Mouse (Mus musculus) megakaryocyte-erythroid progenitor cell, adult 5-6 weeks (primary cell): ENCODE results near the gene Sema3g. TPM values are rescaled to one million over a fixed set of nuclear protein-coding genes. Genes with fewer than 3 reads are reported as not detected.

Source experiments
- ATAC-seq: replicated peaks from 2 replicates; pipeline ENCODE4 v1.8.0; 2016; ENCODE audit warnings: mild to moderate bottlenecking, inconsistent platforms; ENCODE audit not compliant: severe bottlenecking, poor library complexity, low FRiP score, low TSS enrichment
- total RNA-seq, 2 experiments: library from RNA; stranded (forward) in 1 of 2; stranded (reverse) in 1 of 2; fragments of 200-1000, 215-1000 nt in 1 of 2; fragments of >200 nt in 1 of 2; fragmentation: Nextera tagmentation in 1 of 2; gene quantifications; 2 replicates each; pipeline ENCODE4 v1.2.3; 2014 to 2017

Sema3g gene
- total RNA-seq, 2 experiments from 2014 or later = not detected

DNA sequence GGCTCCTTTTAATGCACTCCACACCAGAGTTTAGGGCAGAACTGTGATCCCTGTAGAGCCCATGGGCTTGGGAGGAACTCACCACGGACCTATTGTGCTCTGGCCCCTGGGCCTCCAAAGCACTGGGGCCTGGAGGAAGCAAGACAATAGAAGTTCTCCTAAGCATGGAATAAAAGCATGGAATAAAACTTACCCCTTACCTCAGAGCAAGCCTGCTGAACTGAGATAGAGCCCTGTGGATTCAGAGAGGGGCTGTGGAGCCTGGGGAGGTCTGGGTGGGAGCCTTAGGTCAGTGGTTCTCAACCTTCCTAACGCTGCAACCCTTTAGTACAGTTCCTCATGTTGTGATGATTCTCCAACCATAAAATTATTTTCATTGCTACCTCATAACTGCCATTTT lies 814 bp upstream of the Sema3g start, which contains the start of gene Nisch:
Nisch (minus strand) TSS at position 101 of the 400 bp plus-strand sequence.
- no peak for ATAC-seq

- no peak for ATAC-seq
Measured at GRCm38 (mm10) chr14:31226978-31227377, 9.3 kb downstream of the Sema3g start.

DNA sequence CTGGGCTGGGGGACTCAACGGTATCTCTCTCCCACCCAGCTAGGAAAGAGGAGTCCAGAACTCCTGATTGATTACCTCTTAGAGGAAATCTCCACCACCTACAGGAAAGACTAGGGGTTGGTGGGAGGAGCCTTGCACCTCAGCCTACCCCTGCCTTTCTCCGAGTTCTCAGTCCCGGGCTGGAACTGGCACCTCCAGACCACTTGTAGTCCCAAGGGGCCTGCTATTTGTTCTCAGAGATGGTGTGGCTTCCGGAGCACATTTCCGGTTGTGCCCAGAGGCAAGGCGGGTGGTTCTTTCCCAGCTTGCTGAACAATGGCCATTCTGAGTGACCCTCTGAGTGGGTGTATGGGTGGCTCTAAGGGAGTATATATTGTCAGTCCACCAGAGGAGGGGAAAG lies 10.6 kb downstream of the Sema3g start:
- no peak for ATAC-seq

- ATAC-seq = no peak
Measured at GRCm38 (mm10) chr14:31230442-31230841, 12.8 kb downstream of the Sema3g start.

DNA sequence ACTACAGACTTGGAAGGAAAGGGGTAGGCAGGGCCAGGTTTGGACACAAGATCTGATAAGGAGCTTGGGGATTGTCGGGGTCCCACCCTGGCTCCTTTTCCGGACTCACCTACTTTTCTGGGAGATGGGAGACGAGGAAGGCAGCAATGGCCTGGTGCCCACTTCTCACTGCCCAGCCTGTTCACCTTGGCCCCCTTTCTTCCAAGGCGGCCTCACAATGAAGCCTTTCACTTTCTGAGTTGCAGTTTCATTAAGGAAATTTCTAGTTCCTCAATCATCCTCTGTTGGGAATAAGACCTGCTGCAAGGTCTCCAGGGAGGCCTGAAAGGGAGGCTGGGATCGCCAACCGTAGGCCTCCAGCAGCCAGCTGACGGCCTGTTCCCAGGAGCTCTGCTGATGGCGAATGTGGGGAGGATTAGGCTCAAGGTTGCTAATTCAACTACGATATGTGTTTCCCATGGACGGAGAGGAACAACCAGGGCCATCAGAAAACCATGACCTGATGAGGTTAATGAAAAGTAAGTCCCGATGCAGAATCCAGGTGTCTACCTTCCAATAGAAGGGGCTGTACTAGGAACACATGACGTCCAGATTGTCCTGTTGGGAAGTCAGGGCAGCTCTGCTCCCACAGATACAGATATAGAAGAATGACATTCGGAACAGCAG lies 14.9 kb downstream of the Sema3g start:
- no peak for ATAC-seq

DNA sequence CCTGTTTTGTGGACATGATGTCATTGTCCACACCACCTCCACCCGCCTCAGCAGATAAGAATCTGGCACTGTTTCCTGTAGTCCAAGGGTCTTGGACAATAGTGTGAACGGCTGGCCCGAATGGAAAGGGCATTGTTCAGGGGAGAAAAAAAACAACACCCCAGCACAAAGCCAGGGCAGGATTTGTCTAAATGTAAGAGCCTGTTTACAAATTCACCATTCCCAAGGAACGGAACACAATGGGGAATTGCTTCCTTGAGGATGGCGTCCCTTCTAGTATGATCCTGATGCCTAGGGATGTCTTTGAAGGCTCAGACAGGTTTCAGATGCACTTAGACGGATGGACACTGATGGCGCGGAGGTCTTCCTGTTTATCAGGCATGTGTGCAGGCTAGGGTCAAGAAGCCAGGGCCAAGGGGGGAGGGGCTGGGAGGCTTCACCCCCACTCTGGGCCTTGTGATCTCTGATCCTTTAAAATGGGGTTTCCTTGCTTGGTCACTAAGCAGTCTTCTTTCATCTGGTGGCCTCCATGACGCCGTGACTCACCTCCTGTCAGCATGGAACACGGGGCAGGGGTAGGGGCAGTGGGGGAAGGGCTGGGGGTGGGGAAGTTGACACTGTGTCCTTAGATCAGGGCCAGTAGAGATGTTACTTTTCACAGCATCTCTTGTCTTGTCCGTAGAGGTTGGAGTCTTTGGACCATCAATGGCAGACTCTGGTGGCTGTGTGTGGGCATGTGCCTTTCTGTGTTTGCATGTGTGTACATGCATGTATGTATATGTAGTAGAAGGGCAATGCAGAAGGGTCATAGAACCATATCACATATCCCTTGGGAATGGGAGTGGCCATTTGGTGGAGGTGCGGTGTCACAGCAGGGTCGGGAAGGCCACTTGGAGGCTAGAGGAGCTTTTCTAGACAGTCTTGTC lies 15.7 kb downstream of the Sema3g start:
- no peak for ATAC-seq

- ATAC-seq = peak; percentile 88
Measured at GRCm38 (mm10) chr14:31233996-31234591, 16.4 kb downstream of the Sema3g start.

GRCm38 (mm10) chr14:31237101-31237882 lies 19.6 kb downstream of the Sema3g start:
- ATAC-seq = no peak

DNA sequence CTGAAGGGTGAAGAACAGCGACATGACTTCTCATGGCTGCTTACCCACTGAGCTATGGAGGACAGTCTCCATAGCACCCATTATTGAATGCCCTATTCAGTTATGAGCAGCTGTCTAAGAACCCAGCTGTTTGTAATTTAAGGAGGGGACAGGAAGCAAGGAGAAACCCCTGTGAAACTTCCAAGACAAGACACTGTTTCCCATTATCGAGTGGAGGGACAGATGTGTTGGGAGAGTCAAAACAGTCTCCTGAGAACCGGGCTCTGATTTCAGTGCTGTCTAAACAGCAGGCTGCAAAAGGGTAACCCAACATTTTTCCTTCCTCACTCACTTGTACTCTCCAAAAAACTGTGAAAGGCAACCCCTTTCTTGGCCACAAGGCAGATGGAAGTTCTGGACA lies 22.9 kb downstream of the Sema3g start:
- no peak for ATAC-seq

GRCm38 (mm10) chr14:31244777-31245176 lies 27.1 kb downstream of the Sema3g start:
- ATAC-seq = no peak

- ATAC-seq = no peak
Measured at GRCm38 (mm10) chr14:31245946-31246345, 28.3 kb downstream of the Sema3g start.

DNA sequence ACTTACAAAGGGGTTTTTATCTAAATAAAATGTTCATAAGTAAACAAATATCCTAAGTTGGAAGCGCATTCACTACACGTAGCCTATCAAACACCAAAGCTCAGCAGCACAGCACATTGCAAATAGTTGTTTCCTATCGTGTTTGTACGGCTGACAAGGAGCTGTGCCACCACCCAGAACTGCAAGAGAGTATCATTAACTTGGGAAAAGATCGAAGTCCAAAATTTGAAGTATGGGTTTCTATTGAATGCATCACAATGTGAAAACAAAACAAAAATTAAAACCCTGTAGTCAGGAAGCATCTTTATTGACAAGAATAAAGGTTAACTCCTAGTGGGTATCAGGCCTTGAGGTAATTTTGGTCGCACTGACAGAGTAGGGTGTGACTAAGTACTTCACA lies 30.7 kb downstream of the Sema3g start:
- no peak for ATAC-seq

DNA sequence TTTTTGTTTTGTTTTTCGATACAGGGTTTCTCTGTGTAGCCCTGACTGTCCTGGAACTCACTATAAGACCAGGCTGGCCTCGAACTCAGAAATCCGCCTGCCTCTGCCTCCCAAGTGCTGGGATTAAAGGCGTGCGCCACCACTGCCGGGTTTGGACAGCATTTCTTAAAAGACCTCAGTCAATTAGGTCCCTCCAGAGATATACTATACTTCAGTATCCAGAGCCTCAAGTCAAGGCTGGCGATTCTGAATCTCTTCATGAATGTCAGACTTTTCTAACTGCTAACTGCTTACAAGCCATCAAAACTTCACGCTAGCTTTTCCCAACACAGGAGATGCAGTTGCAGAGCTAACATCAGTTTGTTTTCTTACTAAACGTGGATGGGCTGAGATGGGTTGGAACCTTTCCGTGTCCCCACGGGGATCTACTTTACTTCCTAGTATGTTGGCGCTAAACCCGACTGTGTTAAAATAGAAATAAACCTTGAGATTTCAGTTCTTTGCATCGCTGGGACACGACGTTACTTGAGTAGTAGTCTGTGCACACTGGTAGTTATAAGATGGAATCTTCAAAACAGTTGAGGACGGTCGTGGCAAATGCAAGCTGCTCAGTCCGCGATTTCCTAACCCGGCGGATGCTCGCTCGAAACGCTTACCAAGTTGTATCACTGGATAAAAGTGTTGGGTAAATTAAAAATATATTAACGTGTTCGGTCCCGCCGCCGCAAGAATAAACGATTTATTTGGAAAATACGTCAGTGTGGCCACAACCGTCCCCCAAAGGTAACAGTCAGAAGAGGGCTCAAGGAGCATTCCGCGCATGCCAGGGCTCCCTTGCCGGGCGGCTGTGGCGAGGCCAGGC lies 32.8 kb downstream of the Sema3g start:
- peak; percentile 19; the same call in 1 of the 2 replicates for ATAC-seq

- ATAC-seq = peak; percentile 79
Measured at GRCm38 (mm10) chr14:31251084-31251604, 33.5 kb downstream of the Sema3g start, which contains the start of the genes Phf7 and Bap1. Phf7 (minus strand) TSS chr14:31251317. Bap1 (plus strand) TSS chr14:31251450.

DNA sequence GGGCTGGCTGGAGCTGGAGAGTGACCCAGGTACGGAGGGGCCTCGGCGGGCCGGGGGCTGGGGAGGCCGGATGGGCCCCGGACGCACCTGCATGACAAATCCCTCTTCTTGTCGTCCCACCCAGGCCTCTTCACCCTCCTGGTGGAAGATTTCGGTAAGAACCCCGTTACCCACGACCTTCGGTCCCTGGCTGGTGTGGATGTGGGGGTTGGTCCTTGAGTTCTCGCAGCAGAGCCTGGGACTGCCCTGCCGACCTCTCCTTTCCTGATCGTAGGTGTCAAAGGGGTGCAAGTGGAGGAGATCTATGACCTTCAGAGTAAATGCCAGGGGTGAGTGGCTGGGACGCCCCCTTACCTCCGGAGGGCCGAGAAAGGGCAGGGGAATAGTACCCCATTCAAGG lies 34.0 kb downstream of the Sema3g start:
- ATAC-seq = peak; percentile 32

GRCm38 (mm10) chr14:31252091-31252490 lies 34.4 kb downstream of the Sema3g start:
- no peak for ATAC-seq

GRCm38 (mm10) chr14:31258476-31259050 lies 40.9 kb downstream of the Sema3g start:
- ATAC-seq = no peak

GRCm38 (mm10) chr14:31260374-31260773 lies 42.7 kb downstream of the Sema3g start:
- peak; percentile 92 for ATAC-seq
